Mouse (Mus musculus) limb, embryonic 12.5 days (tissue): Measurements from ENCODE around the gene Usp46. TPM values are rescaled to one million over a fixed set of nuclear protein-coding genes. Genes with fewer than 3 reads are reported as not detected.

Source experiments
- ATAC-seq: fragments of 200-750 bp; cut with Nextera tagmentation; 2 replicates; pipeline ENCODE4 v1.8.0; 2017; ENCODE audit warnings: low read depth, moderate TSS enrichment; ENCODE audit not compliant: insufficient number of reproducible peaks, insufficient read depth, low FRiP score, low TSS enrichment
- H3K27ac ChIP-seq: fragments of 300-500 bp; sonication (generic); 2 replicates; pipeline ENCODE4 v1.5.1; 2016; ENCODE audit warnings: mild to moderate bottlenecking, moderate library complexity
- H3K27me3 ChIP-seq: fragments of 300-500 bp; sonication (generic); 2 replicates; pipeline ENCODE4 v1.6.1; 2016; ENCODE audit warnings: mild to moderate bottlenecking, moderate library complexity
- H3K36me3 ChIP-seq: fragments of 300-500 bp; sonication (generic); 2 replicates; pipeline ENCODE4 v1.6.1; 2016; ENCODE audit warnings: mild to moderate bottlenecking, moderate library complexity
- H3K4me1 ChIP-seq: fragments of 300-500 bp; sonication (generic); replicated peaks from 2 replicates; pipeline ENCODE4 v1.6.1; 2016
- H3K4me2 ChIP-seq: fragments of 300-500 bp; sonication (generic); 2 replicates; pipeline ENCODE4 v1.6.1; 2016; ENCODE audit warnings: mild to moderate bottlenecking, moderate library complexity
- H3K4me3 ChIP-seq: fragments of 300-500 bp; sonication (generic); replicated peaks from 2 replicates; pipeline ENCODE4 v1.5.1; 2016; ENCODE audit warnings: mild to moderate bottlenecking
- H3K9ac ChIP-seq: fragments of 300-500 bp; sonication (generic); replicated peaks from 2 replicates; pipeline ENCODE4 v1.6.1; 2016; ENCODE audit warnings: mild to moderate bottlenecking, moderate library complexity
- H3K9me3 ChIP-seq: fragments of 300-500 bp; sonication (generic); 2 replicates; pipeline ENCODE4 v1.6.1; 2016; ENCODE audit warnings: mild to moderate bottlenecking, moderate library complexity
- WGBS: fragments of 180-500 bp; shearing (Covaris S2); methylation state at CpG from one replicate; pipeline ENCODE4 v1.1.7; 2016; 5-methylcytosine and 5-hydroxymethylcytosine counted together
- polyA plus RNA-seq: library from polyadenylated mRNA; unstranded; fragments of >200 nt; fragmentation: Nextera tagmentation; extraction: Ambion mirVana; gene quantifications from 2 replicates; pipeline ENCODE4 v1.2.1, GENCODE M21; 2016

The Usp46 gene
- 47.2 and 49.3 TPM in 2 replicates for polyA plus RNA-seq

- peak within 1 kb of the TSS; percentile 90 for H3K4me3 ChIP-seq
- peak within 1 kb of the TSS; percentile 95 for H3K9ac ChIP-seq
- peaks cover 52% of the 10 kb centered on the region for H3K4me1 ChIP-seq
- H3K9me3 ChIP-seq, result no peaks in the 10 kb centered on the region
- ATAC-seq, result peak; percentile 92
- H3K27ac ChIP-seq, result peak within 1 kb of the TSS; percentile 99
- H3K4me2 ChIP-seq, result peak within 1 kb of the TSS; percentile 62
- H3K36me3 ChIP-seq, result 0 out of 2 replicates have a peak, but pooled peaks cover 4% of the 10 kb centered on the region
- no peaks in the 10 kb centered on the region for H3K27me3 ChIP-seq
- under 1% methylated on average over 89 of the region's 89 CpGs for WGBS
These were observed at the start of gene Usp46 for GRCm38 (mm10) chr5:74067831-74068713. Usp46 (minus strand) TSS chr5:74068431.

GRCm38 (mm10) chr5:74113961-74114689 is 45.9 kb upstream of the Usp46 start:
- no peak overlapping the region for H3K9ac ChIP-seq
- peaks cover 22% of the 10 kb centered on the region for H3K4me1 ChIP-seq
- WGBS, result 80% methylated on average over 7 of the region's 7 CpGs
- no peak overlapping the region for H3K4me3 ChIP-seq
- no peak for ATAC-seq
- H3K4me2 ChIP-seq, result no peak overlapping the region
- peaks cover 11% of the 10 kb centered on the region; the same call in 1 of the 2 replicates for H3K9me3 ChIP-seq
- no peak overlapping the region for H3K27ac ChIP-seq
- H3K36me3 ChIP-seq, result no peaks in the 10 kb centered on the region
- no peaks in the 10 kb centered on the region for H3K27me3 ChIP-seq

DNA sequence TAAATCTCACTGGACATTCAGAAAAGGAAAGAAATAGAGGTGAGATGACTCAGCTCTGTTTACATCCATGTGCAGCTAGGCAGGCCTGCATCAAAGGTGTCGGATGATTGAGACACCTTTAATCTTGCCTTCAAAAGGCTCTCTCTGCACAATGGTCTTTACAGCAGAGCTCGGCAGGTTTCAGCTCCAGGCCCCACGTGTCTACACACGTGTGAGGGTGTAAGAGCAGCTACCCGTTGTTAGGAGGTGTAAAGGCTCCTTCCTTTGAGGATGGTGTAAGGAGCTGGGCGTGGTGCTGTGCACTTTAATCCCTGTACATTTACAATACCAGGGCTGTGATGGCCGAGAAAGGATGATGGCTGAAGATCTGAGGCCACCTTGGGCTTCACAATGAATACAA is 37.2 kb upstream of the Usp46 start:
- Histone ChIP-seq H3K4me3 (no peak overlapping the region), H3K27me3 (no peaks in the 10 kb centered on the region), H3K36me3 (no peaks in the 10 kb centered on the region), H3K4me2 (no peak overlapping the region), H3K9me3 (peaks cover 9% of the 10 kb centered on the region; the same call in 1 of the 2 replicates), H3K27ac (no peak overlapping the region), H3K4me1 (peaks cover 6% of the 10 kb centered on the region; the same call in 1 of the 2 replicates), H3K9ac (no peak overlapping the region)
- WGBS, result 31% methylated on average over 7 of the region's 7 CpGs
- no peak for ATAC-seq

DNA sequence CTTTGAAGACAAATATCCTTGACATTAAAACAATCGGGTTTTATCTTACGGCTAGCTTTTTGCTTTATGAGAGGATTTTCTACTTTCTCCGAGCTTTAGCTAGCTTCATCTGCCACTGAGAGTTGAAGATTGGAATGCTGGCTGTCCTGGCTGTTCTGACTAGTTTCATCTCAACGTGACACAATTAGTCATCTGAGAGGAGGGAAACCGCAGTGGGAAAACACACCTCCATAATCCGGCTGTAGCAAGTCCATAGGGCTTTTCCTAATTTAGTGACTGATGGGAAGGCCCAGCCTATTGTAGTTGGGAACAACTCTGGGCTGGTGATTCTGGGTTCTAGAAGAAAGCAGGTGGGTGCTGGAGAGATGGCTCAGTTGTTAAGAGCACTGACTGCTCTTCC is 33.5 kb upstream of the Usp46 start:
- Histone ChIP-seq H3K9me3 (peaks cover 9% of the 10 kb centered on the region; the same call in 1 of the 2 replicates), H3K27ac (no peak overlapping the region), H3K36me3 (peaks cover 17% of the 10 kb centered on the region), H3K4me2 (no peak overlapping the region), H3K4me3 (no peak overlapping the region), H3K9ac (no peak overlapping the region), H3K27me3 (no peaks in the 10 kb centered on the region), H3K4me1 (peaks cover 6% of the 10 kb centered on the region; the same call in 1 of the 2 replicates)
- 80% methylated on average over 6 of the region's 6 CpGs for WGBS
- no peak for ATAC-seq

- Histone ChIP-seq H3K27me3 (no peaks in the 10 kb centered on the region), H3K9ac (no peak overlapping the region), H3K4me2 (no peak overlapping the region), H3K9me3 (peaks cover 5% of the 10 kb centered on the region; the same call in 1 of the 2 replicates), H3K27ac (no peak overlapping the region), H3K36me3 (peaks cover 44% of the 10 kb centered on the region), H3K4me3 (no peak overlapping the region), H3K4me1 (peaks cover 12% of the 10 kb centered on the region)
- ATAC-seq, result no peak
- whole genome bisulfite sequencing, result 89% methylated on average over 10 of the region's 10 CpGs
These were observed 30.8 kb upstream of the Usp46 start for GRCm38 (mm10) chr5:74099046-74099445.

DNA sequence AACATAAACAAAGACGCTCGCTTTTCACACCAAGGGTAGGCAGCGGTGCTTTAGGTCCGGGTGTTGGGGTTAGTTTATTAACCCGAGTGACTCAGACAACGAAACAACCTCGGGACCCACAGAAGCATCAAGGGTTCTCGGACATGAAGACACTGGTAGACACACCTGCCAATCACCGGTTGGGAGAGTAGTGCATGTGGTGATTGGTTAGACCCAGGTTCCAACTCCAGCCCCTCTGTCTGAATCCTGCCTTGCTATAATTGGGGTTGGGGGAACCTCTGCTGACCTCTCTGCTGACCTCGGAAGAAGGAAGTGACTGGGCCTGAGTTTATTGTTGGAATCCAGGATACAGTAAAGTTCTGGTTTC is 29.6 kb upstream of the Usp46 start:
- no peak overlapping the region for H3K4me2 ChIP-seq
- no peak overlapping the region for H3K9ac ChIP-seq
- ATAC-seq, result no peak
- no peaks in the 10 kb centered on the region for H3K9me3 ChIP-seq
- peaks cover 14% of the 10 kb centered on the region for H3K4me1 ChIP-seq
- H3K4me3 ChIP-seq, result no peak overlapping the region
- 49% methylated on average over 10 of the region's 10 CpGs for WGBS
- H3K27me3 ChIP-seq, result no peaks in the 10 kb centered on the region
- peaks cover 44% of the 10 kb centered on the region for H3K36me3 ChIP-seq
- no peak overlapping the region for H3K27ac ChIP-seq

GRCm38 (mm10) chr5:74097116-74097853 is 29.1 kb upstream of the Usp46 start:
- no peak overlapping the region for H3K4me2 ChIP-seq
- peaks cover 44% of the 10 kb centered on the region for H3K36me3 ChIP-seq
- no peak overlapping the region for H3K9ac ChIP-seq
- no peaks in the 10 kb centered on the region for H3K27me3 ChIP-seq
- H3K4me1 ChIP-seq, result peaks cover 14% of the 10 kb centered on the region
- no peak overlapping the region for H3K27ac ChIP-seq
- no peak overlapping the region for H3K4me3 ChIP-seq
- H3K9me3 ChIP-seq, result no peaks in the 10 kb centered on the region
- WGBS, result 77% methylated on average over 11 of the region's 11 CpGs
- ATAC-seq, result no peak

GRCm38 (mm10) chr5:74096060-74096459 is 27.8 kb upstream of the Usp46 start:
- ATAC-seq, result no peak
- WGBS, result 65% methylated on average over 1 of the region's 1 CpGs
- Histone ChIP-seq H3K27me3 (no peaks in the 10 kb centered on the region), H3K4me3 (no peak overlapping the region), H3K9me3 (no peaks in the 10 kb centered on the region), H3K36me3 (peaks cover 44% of the 10 kb centered on the region), H3K4me2 (no peak overlapping the region), H3K9ac (no peak overlapping the region), H3K4me1 (peaks cover 14% of the 10 kb centered on the region), H3K27ac (0 out of 2 replicates have a peak overlapping the region, but pooled peaks have one; percentile 50)

DNA sequence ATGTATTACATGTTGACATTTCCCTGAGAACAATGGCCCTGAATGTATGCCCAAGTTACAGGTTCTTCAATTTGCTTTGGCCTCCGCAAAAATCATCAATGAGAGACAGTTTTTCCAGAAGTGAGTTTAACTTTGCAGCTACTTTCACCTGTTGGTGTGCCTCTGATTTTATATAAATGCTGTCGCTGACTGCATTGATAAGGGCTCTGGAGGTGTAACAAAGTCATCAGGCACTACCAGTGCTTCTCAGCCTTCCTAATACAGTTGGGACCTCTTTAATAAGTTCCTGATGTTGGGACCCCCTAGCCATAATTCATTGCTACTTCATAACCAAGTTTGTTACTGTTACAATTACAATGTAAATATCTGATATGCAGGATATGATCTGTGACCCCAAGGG is 27.4 kb upstream of the Usp46 start:
- Histone ChIP-seq H3K27ac (0 out of 2 replicates have a peak overlapping the region, but pooled peaks have one; percentile 50), H3K4me1 (peaks cover 14% of the 10 kb centered on the region), H3K9me3 (no peaks in the 10 kb centered on the region), H3K9ac (no peak overlapping the region), H3K4me3 (no peak overlapping the region), H3K36me3 (peaks cover 44% of the 10 kb centered on the region), H3K27me3 (no peaks in the 10 kb centered on the region), H3K4me2 (no peak overlapping the region)
- ATAC-seq, result no peak
- 84% methylated on average over 2 of the region's 2 CpGs for WGBS

DNA sequence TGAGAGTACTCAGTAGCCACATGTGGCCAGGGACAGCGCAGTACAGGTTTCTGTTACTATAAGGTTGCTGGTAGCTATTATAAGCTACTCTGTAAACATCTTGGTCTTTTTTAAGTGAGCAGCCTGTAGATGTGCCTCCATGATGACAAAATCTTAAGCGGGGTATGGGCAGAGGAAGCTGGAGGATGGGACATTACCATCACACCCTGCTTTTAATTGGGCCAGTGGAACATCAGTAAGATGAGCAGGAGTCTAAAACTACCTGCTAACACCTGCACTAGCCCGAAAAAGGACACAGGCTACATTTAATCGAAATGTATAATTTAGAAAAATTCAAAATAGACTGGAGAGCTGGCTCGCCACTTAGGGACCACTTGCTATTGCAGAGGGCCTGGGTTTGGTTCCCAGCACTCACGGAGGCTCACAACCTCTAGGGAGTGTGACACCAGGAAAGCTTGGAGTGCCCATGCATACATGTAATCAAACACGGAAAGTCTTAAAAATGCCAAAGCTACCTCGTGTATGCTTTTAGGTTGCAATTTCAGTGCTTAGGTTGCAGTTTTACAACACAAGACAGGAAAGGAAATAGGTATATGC is 26.7 kb upstream of the Usp46 start:
- Histone ChIP-seq H3K4me3 (peak overlapping the region; percentile 85), H3K27ac (peak overlapping the region; percentile 92; the same call in 1 of the 2 replicates), H3K9me3 (no peaks in the 10 kb centered on the region), H3K36me3 (peaks cover 44% of the 10 kb centered on the region), H3K4me2 (peak overlapping the region; percentile 73), H3K27me3 (no peaks in the 10 kb centered on the region), H3K9ac (no peak overlapping the region), H3K4me1 (peaks cover 14% of the 10 kb centered on the region)
- no peak for ATAC-seq
- WGBS, result 87% methylated on average over 8 of the region's 8 CpGs
